Comparison of ENCODE assay signal across 8 mouse cellular contexts in genomic region chr4:83051634-83052577, GRCm38 (mm10). TPM values are rescaled to one million over a fixed set of nuclear protein-coding genes. Genes with fewer than 3 reads are reported as not detected.
A peak's percentile ranks its signal among the peaks of the same experiment; 100 is the strongest.
DNase-seq lines count a peak whose midpoint lies in the region; ATAC-seq and TF ChIP-seq lines count a peak whose summit lies in the region.

TSS of gene Frem1 (minus strand) at chr4:83052339.

- no peak for TF ChIP-seq CTCF in kidney, adult 2 months (conservative IDR thresholded peaks at IDR 0.05; ENCODE audit: insufficient read depth, insufficient read length, low read depth, low read length)
- TF ChIP-seq CTCF in lung, adult 2 months (IDR thresholded peaks at IDR 0.05; ENCODE audit: insufficient read depth, low read length) = no peak
- TF ChIP-seq CTCF in olfactory bulb, adult 2 months (IDR thresholded peaks at IDR 0.05; ENCODE audit: insufficient read depth, low read depth, low read length) = no peak

- peak within 1 kb of the TSS; percentile 51 for H3K4me3 ChIP-seq in embryonic facial prominence, embryonic 11.5 days (ENCODE audit: low read depth, low read length)
- peak within 1 kb of the TSS; percentile 46 for H3K4me3 ChIP-seq in heart, embryonic 11.5 days (ENCODE audit: low read depth, low read length)
- peak within 1 kb of the TSS; percentile 52 for H3K4me3 ChIP-seq in kidney, adult 2 months (ENCODE audit: insufficient read depth, low read depth, low read length)
- H3K4me3 ChIP-seq in lung, adult 2 months (replicated peaks; ENCODE audit: extremely low read depth, low read depth, low read length) = peak within 1 kb of the TSS; percentile 14
- H3K4me3 ChIP-seq in olfactory bulb, adult 2 months (ENCODE audit: insufficient read depth, low read depth, low read length) = peak within 1 kb of the TSS; percentile 13; the same call in 1 of the 2 replicates

- ATAC-seq in embryonic facial prominence, embryonic 11.5 days (replicated peaks; ENCODE audit: insufficient number of reproducible peaks, low FRiP score, low TSS enrichment, low read depth) = peak; percentile 67
- peak; percentile 65 for ATAC-seq in heart, embryonic 11.5 days (replicated peaks; ENCODE audit: insufficient number of reproducible peaks, low FRiP score, low TSS enrichment)

- peak within 1 kb of the TSS; percentile 57 for H3K4me2 ChIP-seq in embryonic facial prominence, embryonic 11.5 days (ENCODE audit: low read depth, low read length)
- H3K4me2 ChIP-seq in heart, embryonic 11.5 days = peak within 1 kb of the TSS; percentile 65

- H3K36me3 ChIP-seq in embryonic facial prominence, embryonic 11.5 days (replicated peaks; ENCODE audit: control insufficient read depth, insufficient read depth, low read depth, low read length) = no peaks in the 10 kb centered on the region
- H3K36me3 ChIP-seq in heart, embryonic 11.5 days (ENCODE audit: control insufficient read depth, insufficient read depth, low read length) = no peaks in the 10 kb centered on the region
- no peaks in the 10 kb centered on the region for H3K36me3 ChIP-seq in kidney, adult 2 months (ENCODE audit: control insufficient read depth, insufficient read depth, low read length)

- WGBS in embryonic facial prominence, embryonic 11.5 days = 1% methylated on average over 24 of the region's 24 CpGs
- WGBS in heart, embryonic 11.5 days (ENCODE audit: insufficient replicate concordance) = 4% methylated on average over 24 of the region's 24 CpGs
- WGBS in kidney, adult 2 months = 6% methylated on average over 24 of the region's 24 CpGs
- WGBS in lung, adult 2 months = 7% methylated on average over 24 of the region's 24 CpGs
- WGBS in olfactory bulb, adult 2 months = 18% methylated on average over 24 of the region's 24 CpGs

- H3K4me1 ChIP-seq in embryonic facial prominence, embryonic 11.5 days (ENCODE audit: control insufficient read depth, insufficient read depth, low read length) = peaks cover 2% of the 10 kb centered on the region; the same call in 1 of the 2 replicates
- peaks cover 35% of the 10 kb centered on the region for H3K4me1 ChIP-seq in heart, embryonic 11.5 days (ENCODE audit: control insufficient read depth, insufficient read depth, low read length)
- no peaks in the 10 kb centered on the region for H3K4me1 ChIP-seq in kidney, adult 2 months (ENCODE audit: control insufficient read depth, insufficient read depth, low read length)
- H3K4me1 ChIP-seq in lung, adult 2 months (ENCODE audit: control insufficient read depth, insufficient read depth, low read length) = no peaks in the 10 kb centered on the region
- peaks cover 2% of the 10 kb centered on the region; the same call in 1 of the 2 replicates for H3K4me1 ChIP-seq in olfactory bulb, adult 2 months (ENCODE audit: control insufficient read depth, insufficient read depth, low read length)

- H3K9me3 ChIP-seq in embryonic facial prominence, embryonic 11.5 days (replicated peaks; ENCODE audit: control insufficient read depth, low read length) = no peaks in the 10 kb centered on the region
- H3K9me3 ChIP-seq in heart, embryonic 11.5 days (replicated peaks; ENCODE audit: control insufficient read depth, low read length) = no peaks in the 10 kb centered on the region

- peak within 1 kb of the TSS; percentile 81 for H3K27ac ChIP-seq in embryonic facial prominence, embryonic 11.5 days (replicated peaks; ENCODE audit: low read depth, low read length)
- H3K27ac ChIP-seq in heart, embryonic 11.5 days (ENCODE audit: low read depth, low read length) = peak within 1 kb of the TSS; percentile 65
- H3K27ac ChIP-seq in kidney, adult 2 months (ENCODE audit: insufficient read depth, low read depth, low read length) = peak within 1 kb of the TSS; percentile 42; the same call in 1 of the 2 replicates
- no peak within 1 kb of the TSS for H3K27ac ChIP-seq in olfactory bulb, adult 2 months (ENCODE audit: insufficient read depth, low read depth, low read length)

- peak within 1 kb of the TSS; percentile 70 for H3K9ac ChIP-seq in embryonic facial prominence, embryonic 11.5 days (replicated peaks; ENCODE audit: low read length)
- H3K9ac ChIP-seq in heart, embryonic 11.5 days (ENCODE audit: low read depth, low read length) = peak within 1 kb of the TSS; percentile 69

- H3K27me3 ChIP-seq in embryonic facial prominence, embryonic 11.5 days (ENCODE audit: control insufficient read depth, insufficient read depth, low read length) = no peaks in the 10 kb centered on the region
- H3K27me3 ChIP-seq in heart, embryonic 11.5 days (ENCODE audit: control insufficient read depth, insufficient read depth, low read length) = no peaks in the 10 kb centered on the region
- H3K27me3 ChIP-seq in kidney, adult 2 months (replicated peaks; ENCODE audit: control insufficient read depth, insufficient read depth, low read length) = no peaks in the 10 kb centered on the region

- TF ChIP-seq POLR2A in kidney, adult 2 months (IDR thresholded peaks at IDR 0.05; ENCODE audit: low read depth, low read length) = no peak
- TF ChIP-seq POLR2A in lung, adult 2 months (IDR thresholded peaks at IDR 0.05; ENCODE audit: borderline replicate concordance, extremely low read depth, low read depth, low read length) = no peak
- no peak for TF ChIP-seq POLR2A in olfactory bulb, adult 2 months (IDR thresholded peaks at IDR 0.05; ENCODE audit: insufficient read depth, low read depth, low read length)

- peak; percentile 83 for DNase-seq in R1 (ENCODE audit: low read depth, low spot score)
- peak; percentile 81 for DNase-seq in embryonic facial prominence, embryonic 11.5 days (ENCODE audit: low spot score)
- peak; percentile 49 for DNase-seq in kidney, adult 2 months
- DNase-seq in lung, adult 2 months = no peak
- no peak for DNase-seq in MN1 (ENCODE audit: low spot score)
- DNase-seq in thymus, postnatal 36 days = no peak

RNA-seq across cellular contexts. Expression of gene Frem1, which starts in this region (rescaled TPM):
- 20.8 and 21.4 TPM in 2 replicates for polyA plus RNA-seq in embryonic facial prominence, embryonic 11.5 days (2014; fragmentation: Nextera tagmentation; extraction: Ambion mirVana)
- polyA plus RNA-seq in heart, embryonic 11.5 days (2014; fragmentation: Nextera tagmentation; extraction: Ambion mirVana) = 11.4 and 12.1 TPM in 2 replicates
- 4.5 and 4.6 TPM in 2 replicates for polyA plus RNA-seq in kidney, adult 2 months (2012; rRNA removed)
- polyA plus RNA-seq in lung, adult 2 months (2012; rRNA removed) = 4.1 TPM in 2 replicates
- polyA plus RNA-seq in olfactory bulb, adult 2 months (2012; ENCODE audit: insufficient read depth, insufficient read length, low replicate concordance, missing spikeins) = not detected in 2 replicates

Comparison
In these comparisons a context has a peak if more than half of its experiments do, and no peak if none do; other contexts are left out.
1. DNase-seq: peak in R1 (single experiment), embryonic facial prominence, embryonic 11.5 days (single experiment) and kidney, adult 2 months (single experiment); none in lung, adult 2 months (single experiment), MN1 (single experiment) and thymus, postnatal 36 days (0 of 2).
2. Peak in every context shown above with its lines, with median percentiles within 50 percentile points of each other: H3K4me3 ChIP-seq.